Mouse (Mus musculus) embryonic facial prominence, embryonic 10.5 days (tissue): ENCODE data around the gene Rims4. TPM values are rescaled to one million over a fixed set of nuclear protein-coding genes. Genes with fewer than 3 reads are reported as not detected.

Source experiments
- DNase-seq: peaks from one replicate; pipeline ENCODE4 v3.0.0-alpha.2; 2017; ENCODE audit warnings: low spot score
- H3K27ac ChIP-seq: fragments of 300-500 bp; sonication (generic); replicated peaks from 2 replicates; pipeline ENCODE4 v1.5.1; 2016; ENCODE audit warnings: mild to moderate bottlenecking
- H3K27me3 ChIP-seq: fragments of 300-500 bp; sonication (generic); replicated peaks from 2 replicates; pipeline ENCODE4 v1.6.1; 2016; ENCODE audit warnings: low read depth, mild to moderate bottlenecking; ENCODE audit not compliant: poor library complexity, severe bottlenecking
- H3K36me3 ChIP-seq: fragments of 300-500 bp; sonication (generic); replicated peaks from 2 replicates; pipeline ENCODE4 v1.6.1; 2016; ENCODE audit warnings: mild to moderate bottlenecking, moderate library complexity
- H3K4me1 ChIP-seq: fragments of 300-500 bp; sonication (generic); 2 replicates; pipeline ENCODE4 v1.6.1; 2016
- H3K4me3 ChIP-seq: fragments of 300-500 bp; sonication (generic); 2 replicates; pipeline ENCODE4 v1.5.1; 2016; ENCODE audit warnings: mild to moderate bottlenecking, moderate library complexity
- H3K9me3 ChIP-seq: fragments of 300-500 bp; sonication (generic); 2 replicates; pipeline ENCODE4 v1.6.1; 2016; ENCODE audit warnings: mild to moderate bottlenecking
- WGBS: fragments of 180-500 bp; shearing (Covaris S2); methylation state at CpG from one replicate; pipeline ENCODE4 v1.1.7; 2016; 5-methylcytosine and 5-hydroxymethylcytosine counted together
- polyA plus RNA-seq: library from polyadenylated mRNA; unstranded; fragments of >200 nt; fragmentation: Nextera tagmentation; extraction: Ambion mirVana; gene quantifications from 2 replicates; pipeline ENCODE4 v1.2.1, GENCODE M21; 2016

Gene Rims4
- polyA plus RNA-seq, 1 experiment from 2014 or later, result 0.65 TPM

DNA sequence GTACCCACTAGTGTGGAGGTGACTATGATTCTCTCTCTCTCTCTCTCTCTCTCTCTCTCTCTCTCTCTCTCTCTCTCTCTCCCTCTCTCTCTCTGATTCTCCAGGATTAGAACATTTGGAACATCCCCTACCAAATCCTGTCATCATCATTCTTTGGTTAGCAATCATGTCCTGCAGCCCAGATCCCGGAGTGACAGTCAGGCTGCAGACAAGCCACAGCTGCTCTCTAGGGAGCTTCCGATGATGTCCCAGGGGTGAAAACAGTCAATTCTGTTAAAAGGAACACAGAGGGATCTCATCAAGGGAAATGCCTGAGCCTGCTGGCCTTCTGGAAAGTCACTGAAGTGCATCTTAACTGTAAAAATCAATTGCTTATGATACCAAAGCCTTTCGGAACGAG, 76.4 kb downstream of the Rims4 start:
- H3K4me1 ChIP-seq, result no peaks in the 10 kb centered on the region
- WGBS, result 84% methylated on average over 4 of the region's 4 CpGs

DNA sequence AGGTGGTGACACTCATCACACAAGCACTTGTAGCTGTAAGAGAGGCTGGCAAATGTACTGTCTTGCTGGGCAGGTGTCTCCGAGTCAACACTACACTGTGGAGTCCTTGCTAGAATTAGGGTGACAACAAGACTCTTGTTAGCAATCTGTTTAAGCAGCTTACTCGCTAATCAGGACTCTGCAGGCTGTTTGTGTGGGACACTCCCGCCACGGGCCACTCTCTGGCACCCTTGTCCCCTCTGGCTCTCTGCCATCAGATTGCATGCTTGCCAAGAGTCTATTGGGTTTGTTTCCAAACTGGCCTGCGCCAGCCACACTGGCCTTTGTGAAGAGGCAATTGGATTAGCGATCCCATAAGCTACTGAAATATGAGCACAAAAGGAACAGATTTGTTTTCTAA, 79.0 kb downstream of the Rims4 start:
- H3K9me3 ChIP-seq, result 0 out of 2 replicates have a peak, but pooled peaks cover 6% of the 10 kb centered on the region
- no peaks in the 10 kb centered on the region for H3K27me3 ChIP-seq
- 70% methylated on average over 6 of the region's 6 CpGs for WGBS
- no peaks in the 10 kb centered on the region for H3K4me1 ChIP-seq
- no peaks in the 10 kb centered on the region for H3K36me3 ChIP-seq
- DNase-seq, result no peak
- no peak overlapping the region for H3K4me3 ChIP-seq
- H3K27ac ChIP-seq, result no peak overlapping the region

More for the DNA sequence above, 76.4 kb downstream of the Rims4 start:
- Histone ChIP-seq H3K27ac (no peak overlapping the region), H3K36me3 (no peaks in the 10 kb centered on the region), H3K4me3 (no peak overlapping the region), H3K9me3 (0 out of 2 replicates have a peak, but pooled peaks cover 1% of the 10 kb centered on the region), H3K27me3 (no peaks in the 10 kb centered on the region)
- DNase-seq, result no peak

DNA sequence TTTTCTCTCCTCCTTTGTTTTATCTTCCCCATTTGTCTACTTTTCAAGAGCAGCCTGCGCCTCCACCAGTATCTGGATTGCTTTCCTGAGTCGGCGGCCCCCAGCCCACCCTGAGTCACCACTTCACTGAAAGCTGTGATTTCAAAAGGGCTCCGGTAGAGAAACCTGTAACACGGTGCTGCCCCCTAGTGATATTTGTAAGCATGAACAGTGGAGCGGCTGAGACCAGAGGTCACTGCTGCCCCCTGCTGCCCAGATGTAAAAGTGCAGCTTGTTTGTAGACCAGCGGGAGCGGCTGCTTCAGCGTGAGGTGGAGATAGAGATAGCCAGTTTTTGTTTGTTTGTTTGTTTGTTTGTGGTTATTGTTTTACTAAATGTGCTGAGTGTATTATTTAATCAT, 80.4 kb downstream of the Rims4 start:
- no peak overlapping the region for H3K4me3 ChIP-seq
- no peaks in the 10 kb centered on the region for H3K27me3 ChIP-seq
- DNase-seq, result peak; percentile 79
- H3K36me3 ChIP-seq, result no peaks in the 10 kb centered on the region
- WGBS, result 33% methylated on average over 9 of the region's 9 CpGs
- no peak overlapping the region for H3K27ac ChIP-seq
- no peaks in the 10 kb centered on the region for H3K4me1 ChIP-seq
- H3K9me3 ChIP-seq, result 0 out of 2 replicates have a peak, but pooled peaks cover 6% of the 10 kb centered on the region

DNA sequence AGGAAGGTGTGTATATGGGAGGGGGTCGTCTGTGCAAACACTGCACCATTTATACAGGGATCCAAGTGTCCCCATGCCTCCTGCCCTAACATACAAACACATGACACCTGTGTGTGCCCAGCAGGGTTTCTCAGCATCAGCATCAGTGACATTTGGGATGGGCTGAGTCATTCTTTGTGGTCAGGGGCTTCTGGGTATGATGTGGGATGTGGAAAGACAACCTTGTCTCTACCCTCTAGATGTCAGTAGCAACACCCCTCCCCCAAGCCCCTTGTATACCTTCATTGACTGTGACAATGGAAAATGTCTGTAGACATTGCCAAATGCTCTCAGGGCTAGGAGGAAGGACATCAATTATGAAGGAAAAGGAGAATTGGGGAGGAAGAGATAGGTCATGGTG, 87.3 kb downstream of the Rims4 start:
- no peak overlapping the region for H3K27ac ChIP-seq
- WGBS, result 70% methylated on average over 1 of the region's 1 CpGs

DNA sequence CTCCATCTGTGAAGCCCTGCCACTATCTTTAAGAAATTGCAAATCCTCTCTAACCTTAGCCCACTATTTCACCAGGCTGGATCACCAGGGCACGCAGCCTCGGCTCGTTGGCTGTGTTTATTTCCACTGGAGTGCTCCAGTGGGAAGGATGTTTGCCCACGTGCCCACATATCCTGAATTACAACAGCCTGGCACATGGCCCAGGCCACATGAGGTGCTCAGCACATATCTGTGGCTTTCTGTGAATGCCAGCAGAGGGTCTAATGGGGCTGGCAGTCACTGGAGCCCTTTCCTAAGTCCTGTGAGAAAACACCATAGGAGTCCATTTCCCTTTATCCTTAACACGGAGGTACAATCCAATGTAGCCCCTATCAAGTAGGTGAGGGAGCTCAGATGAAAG, 92.0 kb downstream of the Rims4 start:
- H3K9me3 ChIP-seq, result no peaks in the 10 kb centered on the region
- no peaks in the 10 kb centered on the region for H3K36me3 ChIP-seq
- WGBS, result 78% methylated on average over 5 of the region's 5 CpGs
- H3K27me3 ChIP-seq, result no peaks in the 10 kb centered on the region
- peaks cover 8% of the 10 kb centered on the region for H3K4me1 ChIP-seq
- no peak overlapping the region for H3K27ac ChIP-seq
- H3K4me3 ChIP-seq, result no peak overlapping the region
- no peak for DNase-seq

More for the DNA sequence above, 87.3 kb downstream of the Rims4 start:
- H3K4me1 ChIP-seq, result no peaks in the 10 kb centered on the region
- H3K36me3 ChIP-seq, result no peaks in the 10 kb centered on the region
- H3K9me3 ChIP-seq, result no peaks in the 10 kb centered on the region
- no peaks in the 10 kb centered on the region for H3K27me3 ChIP-seq
- H3K4me3 ChIP-seq, result no peak overlapping the region
- DNase-seq, result no peak

DNA sequence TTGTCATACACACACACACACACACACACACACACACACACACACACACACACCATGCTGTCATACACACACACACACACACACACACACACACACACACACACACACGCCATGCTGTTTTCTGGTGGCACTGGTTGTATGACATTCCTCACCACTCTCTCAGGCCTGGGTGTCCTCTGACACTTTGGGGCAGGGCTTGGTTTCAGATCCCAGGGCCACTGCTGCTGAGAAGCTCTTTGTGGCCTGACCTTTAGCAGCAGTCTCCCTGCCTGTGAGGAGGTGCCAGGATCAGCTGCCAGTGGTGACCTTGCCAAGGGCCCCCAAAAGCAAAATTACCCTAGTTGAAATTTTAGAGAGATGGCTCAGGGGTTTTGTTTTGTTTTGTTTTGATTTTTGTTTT, 92.6 kb downstream of the Rims4 start:
- Histone ChIP-seq H3K4me1 (peaks cover 8% of the 10 kb centered on the region), H3K36me3 (no peaks in the 10 kb centered on the region), H3K27ac (no peak overlapping the region), H3K4me3 (no peak overlapping the region), H3K27me3 (no peaks in the 10 kb centered on the region), H3K9me3 (no peaks in the 10 kb centered on the region)
- WGBS, result 79% methylated on average over 1 of the region's 1 CpGs
- no peak for DNase-seq

DNA sequence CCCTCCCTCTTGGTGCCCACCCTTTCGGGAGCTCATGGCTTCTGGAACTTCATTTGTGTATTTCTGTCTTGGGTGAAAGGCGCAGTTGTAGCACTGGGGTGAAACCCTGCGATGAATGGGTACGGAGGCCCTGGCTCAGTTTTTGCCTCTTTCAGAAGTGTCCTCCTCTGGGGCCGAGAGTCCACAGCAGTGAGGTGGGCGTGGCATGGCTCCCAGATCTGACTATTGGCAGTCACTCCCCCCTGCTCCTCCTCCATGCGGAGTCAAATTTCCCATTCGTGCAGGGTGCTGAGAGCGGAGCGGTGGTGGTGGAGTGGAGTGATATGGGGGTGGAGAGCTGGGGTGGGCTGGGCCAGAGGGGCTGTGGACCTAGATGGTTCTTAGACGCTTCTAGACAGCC, 94.7 kb downstream of the Rims4 start:
- Histone ChIP-seq H3K36me3 (no peaks in the 10 kb centered on the region), H3K27me3 (no peaks in the 10 kb centered on the region), H3K4me1 (peaks cover 8% of the 10 kb centered on the region), H3K4me3 (peak overlapping the region; percentile 26), H3K9me3 (no peaks in the 10 kb centered on the region), H3K27ac (no peak overlapping the region)
- WGBS, result 25% methylated on average over 11 of the region's 11 CpGs
- peak; percentile 70 for DNase-seq

DNA sequence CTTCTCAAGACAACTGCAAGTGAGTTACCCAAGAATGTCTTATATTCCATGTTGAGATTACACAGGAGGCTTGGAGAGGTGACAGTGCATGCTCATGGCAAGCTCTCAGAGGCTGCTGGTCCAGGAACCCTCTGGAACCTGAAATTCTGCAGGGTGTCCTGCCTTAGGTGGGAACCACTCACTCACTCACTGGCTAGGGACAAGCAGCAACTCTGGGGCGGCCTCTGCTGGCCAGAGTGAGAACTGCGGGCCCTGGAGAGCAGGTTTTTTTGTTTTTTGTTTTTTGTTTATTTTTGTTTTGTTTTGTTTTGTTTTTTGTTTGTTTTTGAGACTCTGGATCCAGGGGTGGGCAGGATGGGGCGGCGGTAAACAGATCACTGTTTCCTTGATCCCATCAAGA, 95.2 kb downstream of the Rims4 start:
- Histone ChIP-seq H3K36me3 (no peaks in the 10 kb centered on the region), H3K9me3 (no peaks in the 10 kb centered on the region), H3K27me3 (no peaks in the 10 kb centered on the region), H3K4me3 (peak overlapping the region; percentile 26; the same call in 1 of the 2 replicates), H3K4me1 (peaks cover 8% of the 10 kb centered on the region), H3K27ac (no peak overlapping the region)
- 12% methylated on average over 4 of the region's 4 CpGs for WGBS
- DNase-seq, result peak; percentile 71

DNA sequence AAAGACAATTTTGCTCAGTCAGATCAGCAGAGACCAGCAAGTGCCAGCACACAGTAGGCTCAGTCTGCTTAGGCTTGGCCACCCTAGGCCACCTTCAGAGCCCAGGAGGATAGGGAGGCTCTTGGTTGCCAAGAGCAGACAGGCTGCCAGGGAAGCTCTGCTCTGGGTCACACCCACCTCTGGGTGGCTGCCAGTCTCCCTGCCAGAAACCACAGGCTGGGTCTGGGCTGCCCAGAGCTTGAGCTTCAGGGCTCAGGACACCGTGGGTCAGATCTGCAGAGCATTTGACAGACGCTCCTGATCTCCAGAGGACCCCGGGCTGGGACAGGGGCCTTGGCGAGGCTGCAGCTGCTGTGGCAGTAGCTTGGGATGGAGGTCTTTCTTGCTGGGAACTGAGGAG, 97.9 kb downstream of the Rims4 start, which contains the start of gene Ccn5:
Ccn5 (plus strand) TSS at position 255 of the 400 bp plus-strand sequence.
- 84% methylated on average over 4 of the region's 4 CpGs for WGBS
- H3K27ac ChIP-seq, result no peak within 1 kb of the TSS
- peaks cover 12% of the 10 kb centered on the region for H3K4me1 ChIP-seq
- no peaks in the 10 kb centered on the region for H3K27me3 ChIP-seq
- H3K4me3 ChIP-seq, result no peak within 1 kb of the TSS
- DNase-seq, result no peak
- no peaks in the 10 kb centered on the region for H3K9me3 ChIP-seq
- no peaks in the 10 kb centered on the region for H3K36me3 ChIP-seq

DNA sequence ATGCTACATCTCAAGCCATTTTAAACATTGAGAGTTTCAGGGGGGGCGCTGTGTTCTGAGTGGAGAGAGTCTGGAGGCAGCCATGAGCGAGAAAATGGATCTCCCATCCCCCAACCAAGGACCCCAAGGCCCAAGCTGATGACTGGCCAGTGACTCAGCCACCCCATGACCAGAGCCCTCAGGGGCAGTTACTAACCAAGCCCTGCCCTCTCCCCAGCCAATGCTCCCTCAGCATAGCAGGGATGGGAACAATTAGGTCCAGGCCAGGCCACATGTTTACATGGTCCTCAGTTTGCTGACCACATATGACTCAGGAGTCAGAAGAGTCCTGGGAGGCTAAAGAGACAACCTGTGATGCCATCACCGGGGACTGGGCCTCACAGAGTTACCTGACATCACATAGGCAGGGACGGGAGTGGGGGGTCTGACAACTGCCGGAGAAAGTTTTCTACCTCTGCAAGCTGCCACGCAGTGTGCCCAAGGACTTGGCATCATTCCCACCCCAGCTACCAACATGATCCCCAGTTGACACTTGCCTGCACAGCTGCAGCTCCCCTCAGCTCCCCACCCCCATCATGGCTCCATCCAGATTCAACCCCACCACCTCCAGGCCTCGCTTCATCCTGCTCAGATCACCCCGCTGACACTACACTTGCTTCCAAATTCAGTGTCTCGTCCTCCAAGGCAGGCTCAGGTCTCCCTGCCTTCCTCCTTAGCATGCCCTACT, 103.6 kb downstream of the Rims4 start:
- 85% methylated on average over 9 of the region's 9 CpGs for WGBS
- no peak overlapping the region for H3K4me3 ChIP-seq
- H3K9me3 ChIP-seq, result no peaks in the 10 kb centered on the region
- no peaks in the 10 kb centered on the region for H3K27me3 ChIP-seq
- DNase-seq, result no peak
- H3K4me1 ChIP-seq, result peaks cover 13% of the 10 kb centered on the region
- no peaks in the 10 kb centered on the region for H3K36me3 ChIP-seq
- no peak overlapping the region for H3K27ac ChIP-seq

DNA sequence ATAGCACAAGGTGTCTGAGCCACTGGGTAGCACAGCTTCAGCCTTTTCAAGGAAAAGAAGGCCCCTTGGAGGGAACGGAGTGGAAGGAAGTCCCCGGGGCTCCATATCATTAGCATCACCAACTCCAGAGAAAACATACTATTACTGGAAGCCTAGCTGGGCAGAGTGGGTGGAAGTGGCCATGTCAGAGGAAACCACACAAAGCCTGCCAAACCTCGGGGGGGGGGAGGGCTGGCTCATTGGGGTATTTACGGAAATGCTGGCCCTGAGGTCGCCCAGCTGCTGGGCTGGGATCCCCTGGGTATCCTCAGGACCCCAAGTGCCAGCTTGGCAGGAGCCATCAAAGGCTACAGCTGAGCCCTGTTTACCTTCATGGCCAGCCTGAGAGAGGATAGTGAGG, 105.4 kb downstream of the Rims4 start:
- Histone ChIP-seq H3K27ac (no peak overlapping the region), H3K36me3 (no peaks in the 10 kb centered on the region), H3K9me3 (no peaks in the 10 kb centered on the region), H3K27me3 (no peaks in the 10 kb centered on the region), H3K4me1 (peaks cover 13% of the 10 kb centered on the region), H3K4me3 (no peak overlapping the region)
- DNase-seq, result no peak
- WGBS, result 75% methylated on average over 5 of the region's 5 CpGs
